Mouse (Mus musculus) small intestine, adult 2 months (tissue): ENCODE results near the gene Hectd3. TPM values are rescaled to one million over a fixed set of nuclear protein-coding genes. Genes with fewer than 3 reads are reported as not detected.

Source experiments
- H3K27ac ChIP-seq: fragments of 200-500 bp; 2 replicates; pipeline ENCODE4 v1.5.1; 2012; ENCODE audit warnings: low read depth, low read length, control low read depth, inconsistent platforms; ENCODE audit not compliant: insufficient read depth
- H3K27me3 ChIP-seq: fragments of 200-500 bp; 2 replicates; pipeline ENCODE4 v1.6.1; 2012; ENCODE audit warnings: mild to moderate bottlenecking, moderate library complexity, low read length, inconsistent platforms; ENCODE audit not compliant: control insufficient read depth, insufficient read depth
- H3K36me3 ChIP-seq: fragments of 200-500 bp; 2 replicates; pipeline ENCODE4 v1.6.1; 2012; ENCODE audit warnings: mild to moderate bottlenecking, low read length, control low read depth, inconsistent platforms; ENCODE audit not compliant: control insufficient read depth, insufficient read depth
- H3K4me1 ChIP-seq: fragments of 200-500 bp; 2 replicates; pipeline ENCODE4 v1.6.1; 2012; ENCODE audit warnings: low read length, inconsistent platforms, mixed read lengths; ENCODE audit not compliant: control insufficient read depth, insufficient read depth, insufficient read length
- H3K4me3 ChIP-seq: fragments of 200-500 bp; 2 replicates; pipeline ENCODE4 v1.5.1; 2012; ENCODE audit warnings: low read depth, mild to moderate bottlenecking, control low read depth, inconsistent platforms, low read length, moderate library complexity
- CTCF ChIP-seq: fragments of 200-500 bp; IDR thresholded peaks from 2 replicates; pipeline ENCODE4 v1.5.1; 2012; ENCODE audit warnings: low read depth, mild to moderate bottlenecking, control low read depth, inconsistent platforms, low read length, moderate library complexity, mixed read lengths; ENCODE audit not compliant: insufficient replicate concordance, insufficient read length; ENCODE audit errors: extremely low read depth
- POLR2A ChIP-seq: fragments of 200-500 bp; IDR thresholded peaks from 2 replicates; pipeline ENCODE4 v1.6.1; 2012; ENCODE audit warnings: low read depth, mild to moderate bottlenecking, control low read depth, inconsistent platforms, low read length, moderate library complexity
- WGBS: fragments of 180-500 bp; shearing (Covaris S2); methylation state at CpG from one replicate; pipeline ENCODE4 v1.1.7; 2018; 5-methylcytosine and 5-hydroxymethylcytosine counted together
- polyA plus RNA-seq: library from polyadenylated mRNA; depleted of rRNA; stranded (reverse); fragments of >200 nt; gene quantifications from 2 replicates; pipeline ENCODE4 v1.2.3, GENCODE M21; 2012

The Hectd3 gene
- polyA plus RNA-seq, 1 experiment: 261 TPM

GRCm38 (mm10) chr4:116989731-116990130, 5.4 kb upstream of the Hectd3 start:
- peaks cover 5% of the 10 kb centered on the region for H3K4me1 ChIP-seq
- WGBS: 79% methylated on average over 6 of the region's 6 CpGs
- no peaks in the 10 kb centered on the region for H3K27me3 ChIP-seq
- TF ChIP-seq POLR2A (no peak), CTCF (no peak)
- peaks cover 8% of the 10 kb centered on the region for H3K36me3 ChIP-seq
- no peak overlapping the region for H3K27ac ChIP-seq
- no peak overlapping the region for H3K4me3 ChIP-seq

GRCm38 (mm10) chr4:116991366-116991765, 3.8 kb upstream of the Hectd3 start:
- TF ChIP-seq POLR2A (no peak), CTCF (peak; percentile 81; the same call in 1 of the 2 replicates)
- WGBS: 8% methylated on average over 7 of the region's 7 CpGs
- H3K27ac ChIP-seq: no peak overlapping the region
- H3K4me1 ChIP-seq: peaks cover 8% of the 10 kb centered on the region
- no peak overlapping the region for H3K4me3 ChIP-seq
- H3K36me3 ChIP-seq: peaks cover 8% of the 10 kb centered on the region
- no peaks in the 10 kb centered on the region for H3K27me3 ChIP-seq

GRCm38 (mm10) chr4:116993672-116994621, 1.2 kb upstream of the Hectd3 start, which contains the start of gene Urod:
TSS of gene Urod (minus strand) at chr4:116994413.
- H3K36me3 ChIP-seq: peaks cover 21% of the 10 kb centered on the region
- TF ChIP-seq CTCF (no peak), POLR2A (no peak; the same call in 1 of the 2 replicates)
- peaks cover 12% of the 10 kb centered on the region for H3K4me1 ChIP-seq
- peak within 1 kb of the TSS; percentile 91 for H3K4me3 ChIP-seq
- H3K27ac ChIP-seq: peak within 1 kb of the TSS; percentile 96
- WGBS: 1% methylated on average over 38 of the region's 38 CpGs
- H3K27me3 ChIP-seq: no peaks in the 10 kb centered on the region

GRCm38 (mm10) chr4:116995798-116996135, 650 bp downstream of the Hectd3 start:
- Histone ChIP-seq H3K27ac (peak overlapping the region; percentile 96), H3K27me3 (no peaks in the 10 kb centered on the region), H3K4me3 (peak overlapping the region; percentile 91), H3K36me3 (peaks cover 33% of the 10 kb centered on the region), H3K4me1 (peaks cover 12% of the 10 kb centered on the region)
- 1% methylated on average over 16 of the region's 16 CpGs for WGBS
- peak; percentile 68 for TF ChIP-seq CTCF
- TF ChIP-seq POLR2A: peak; percentile 22; the same call in 1 of the 2 replicates

- 96% methylated on average over 17 of the region's 17 CpGs for WGBS
- Histone ChIP-seq H3K27ac (no peak overlapping the region), H3K36me3 (peaks cover 69% of the 10 kb centered on the region), H3K27me3 (no peaks in the 10 kb centered on the region), H3K4me3 (no peak overlapping the region), H3K4me1 (peaks cover 7% of the 10 kb centered on the region; the same call in 1 of the 2 replicates)
- TF ChIP-seq POLR2A (no peak), CTCF (no peak)
Measured at GRCm38 (mm10) chr4:116999513-117000154, 4.5 kb downstream of the Hectd3 start.

- H3K27me3 ChIP-seq: no peaks in the 10 kb centered on the region
Measured at GRCm38 (mm10) chr4:117001957-117002356, 6.8 kb downstream of the Hectd3 start.

More at GRCm38 (mm10) chr4:117001957-117002356, 6.8 kb downstream of the Hectd3 start:
- 95% methylated on average over 16 of the region's 16 CpGs for WGBS
- no peak overlapping the region for H3K4me3 ChIP-seq
- H3K36me3 ChIP-seq: peaks cover 68% of the 10 kb centered on the region
- no peak overlapping the region for H3K27ac ChIP-seq
- no peaks in the 10 kb centered on the region; the same call in 1 of the 2 replicates for H3K4me1 ChIP-seq
- no peak for TF ChIP-seq CTCF
- no peak for TF ChIP-seq POLR2A
